15 mouse cellular contexts compared by ENCODE assay signal in genomic region chr4:99574021-99574531, GRCm38 (mm10).
DNase-seq lines count a peak whose midpoint lies in the region; ATAC-seq and TF ChIP-seq lines count a peak whose summit lies in the region.
"Had no signal": no experiment of that assay in that cellular context is flagged by ENCODE, and none has a peak within 500 bp of the region (broad histone marks: within the 10 kb centered on the region; RNA-seq: fewer than 3 reads in every experiment).

No protein-coding gene starts in this region.

- no peak overlapping the region for H3K4me3 ChIP-seq in lung, embryonic 14.5 days (ENCODE audit: low read depth, low read length)
- H3K4me3 ChIP-seq in forebrain, embryonic 15.5 days = no peak overlapping the region
- no peak overlapping the region for H3K4me3 ChIP-seq in neural tube, embryonic 11.5 days (ENCODE audit: low read depth, low read length)
- no peak overlapping the region for H3K4me3 ChIP-seq in kidney, embryonic 15.5 days (replicated peaks)

- no peaks in the 10 kb centered on the region for H3K36me3 ChIP-seq in lung, embryonic 14.5 days (ENCODE audit: insufficient read depth)
- H3K36me3 ChIP-seq in forebrain, embryonic 15.5 days = no peaks in the 10 kb centered on the region
- no peaks in the 10 kb centered on the region for H3K36me3 ChIP-seq in neural tube, embryonic 11.5 days (ENCODE audit: control insufficient read depth, insufficient read depth, low read length)
- H3K36me3 ChIP-seq in kidney, embryonic 15.5 days = no peaks in the 10 kb centered on the region

- ATAC-seq in lung, embryonic 14.5 days (ENCODE audit: insufficient read depth) = peak; percentile 76
- ATAC-seq in forebrain, embryonic 15.5 days (replicated peaks) = peak; percentile 65
- peak; percentile 78 for ATAC-seq in neural tube, embryonic 11.5 days (ENCODE audit: insufficient read depth, low FRiP score, low TSS enrichment)
- ATAC-seq in kidney, embryonic 15.5 days (replicated peaks; ENCODE audit: low FRiP score) = no peak

- peaks cover 15% of the 10 kb centered on the region; the same call in 1 of the 2 replicates for H3K27me3 ChIP-seq in lung, embryonic 14.5 days (ENCODE audit: insufficient read depth, low read length)
- H3K27me3 ChIP-seq in forebrain, embryonic 15.5 days = peaks cover 49% of the 10 kb centered on the region
- peaks cover 6% of the 10 kb centered on the region; the same call in 1 of the 2 replicates for H3K27me3 ChIP-seq in neural tube, embryonic 11.5 days (ENCODE audit: control insufficient read depth, insufficient read depth, low read length)
- peaks cover 29% of the 10 kb centered on the region for H3K27me3 ChIP-seq in kidney, embryonic 15.5 days

- no peak for TF ChIP-seq CTCF in lung, embryonic 14.5 days (IDR thresholded peaks at IDR 0.05; ENCODE audit: low read depth)

- H3K4me1 ChIP-seq in lung, embryonic 14.5 days (ENCODE audit: insufficient read depth) = peaks cover 2% of the 10 kb centered on the region; the same call in 1 of the 2 replicates
- H3K4me1 ChIP-seq in forebrain, embryonic 15.5 days = peaks cover 24% of the 10 kb centered on the region
- peaks cover 11% of the 10 kb centered on the region for H3K4me1 ChIP-seq in neural tube, embryonic 11.5 days (ENCODE audit: control insufficient read depth, insufficient read depth, low read length)
- H3K4me1 ChIP-seq in kidney, embryonic 15.5 days = peaks cover 8% of the 10 kb centered on the region; the same call in 1 of the 2 replicates

- DNase-seq in lung, embryonic 14.5 days = peak; percentile 62
- no peak for DNase-seq in lung, postnatal 25 days (ENCODE audit: low spot score)
- DNase-seq in embryo, embryonic 10.5 days (ENCODE audit: low spot score) = peak; percentile 74
- DNase-seq in neural tube, embryonic 11.5 days (ENCODE audit: low spot score) = peak; percentile 71
- DNase-seq in urinary bladder, postnatal 10 days (ENCODE audit: low spot score) = no peak
- no peak for DNase-seq in cerebellum, adult 11 months
- DNase-seq: cerebellum, postnatal 10 days; gastrocnemius, postnatal 14 days; heart, postnatal 10 days; kidney, adult 11 months; kidney, postnatal 4 days; right cerebral cortex, adult 18-20 months had no signal

- H3K27ac ChIP-seq in lung, embryonic 14.5 days (ENCODE audit: low read depth) = no peak overlapping the region
- no peak overlapping the region for H3K27ac ChIP-seq in forebrain, embryonic 15.5 days (replicated peaks)
- no peak overlapping the region for H3K27ac ChIP-seq in neural tube, embryonic 11.5 days (ENCODE audit: low read depth, low read length)
- no peak overlapping the region for H3K27ac ChIP-seq in kidney, embryonic 15.5 days
- H3K27ac ChIP-seq: liver, embryonic 14.5 days had no signal

- H3K4me2 ChIP-seq in lung, embryonic 14.5 days = no peak overlapping the region
- no peak overlapping the region; the same call in 1 of the 2 replicates for H3K4me2 ChIP-seq in forebrain, embryonic 15.5 days (replicated peaks)
- no peak overlapping the region for H3K4me2 ChIP-seq in neural tube, embryonic 11.5 days (ENCODE audit: low read depth)
- no peak overlapping the region for H3K4me2 ChIP-seq in kidney, embryonic 15.5 days

- H3K9me3 ChIP-seq in lung, embryonic 14.5 days (ENCODE audit: low read depth, low read length) = no peaks in the 10 kb centered on the region
- no peaks in the 10 kb centered on the region for H3K9me3 ChIP-seq in forebrain, embryonic 15.5 days
- H3K9me3 ChIP-seq in neural tube, embryonic 11.5 days (ENCODE audit: control insufficient read depth, low read length) = no peaks in the 10 kb centered on the region
- H3K9me3 ChIP-seq in kidney, embryonic 15.5 days (replicated peaks) = no peaks in the 10 kb centered on the region

- no peak overlapping the region for H3K9ac ChIP-seq in lung, embryonic 14.5 days
- H3K9ac ChIP-seq in forebrain, embryonic 15.5 days (replicated peaks) = no peak overlapping the region
- no peak overlapping the region for H3K9ac ChIP-seq in neural tube, embryonic 11.5 days (ENCODE audit: low read length)
- H3K9ac ChIP-seq in kidney, embryonic 15.5 days = no peak overlapping the region
- H3K9ac ChIP-seq: liver, embryonic 14.5 days had no signal

- 28% methylated on average over 11 of the region's 11 CpGs for WGBS in lung, embryonic 14.5 days
- 5% methylated on average over 11 of the region's 11 CpGs for WGBS in forebrain, embryonic 15.5 days
- WGBS in neural tube, embryonic 11.5 days = 24% methylated on average over 11 of the region's 11 CpGs
- WGBS in kidney, embryonic 15.5 days = 41% methylated on average over 11 of the region's 11 CpGs

Comparison
In these comparisons a context has a peak if more than half of its experiments do, and no peak if none do; other contexts are left out.
1. DNase-seq: peak in lung, embryonic 14.5 days (single experiment), embryo, embryonic 10.5 days (single experiment) and neural tube, embryonic 11.5 days (single experiment); none in lung, postnatal 25 days (single experiment), urinary bladder, postnatal 10 days (single experiment) and cerebellum, adult 11 months (single experiment).